Mouse (Mus musculus) gastrocnemius, adult 18-20 months (tissue): Measurements from ENCODE around the gene Vmn1r54. TPM values are rescaled to one million over a fixed set of nuclear protein-coding genes. Genes with fewer than 3 reads are reported as not detected.
"Not testable (repeated sequence)": the region's sequence is repeated elsewhere in the genome, so short reads cannot be mapped to it uniquely, and the experiment has no call there.

Source experiments
- DNase-seq: peaks from one replicate; pipeline ENCODE4 v3.0.0; 2021; ENCODE audit warnings: low spot score
- long read RNA-seq, 2 experiments: library from polyadenylated mRNA; stranded (forward); transcript quantifications; one replicate each; pipeline ENCODE4 v2.0.0; 2021
- total RNA-seq, 2 experiments: library from RNA; stranded (reverse); gene quantifications; 2 replicates each; pipeline ENCODE4 v1.2.3; 2021

Vmn1r54 gene
- total RNA-seq = not detected
- long read RNA-seq, experiment 1 = 0 reads
- long read RNA-seq, experiment 2 = 0 reads

DNA sequence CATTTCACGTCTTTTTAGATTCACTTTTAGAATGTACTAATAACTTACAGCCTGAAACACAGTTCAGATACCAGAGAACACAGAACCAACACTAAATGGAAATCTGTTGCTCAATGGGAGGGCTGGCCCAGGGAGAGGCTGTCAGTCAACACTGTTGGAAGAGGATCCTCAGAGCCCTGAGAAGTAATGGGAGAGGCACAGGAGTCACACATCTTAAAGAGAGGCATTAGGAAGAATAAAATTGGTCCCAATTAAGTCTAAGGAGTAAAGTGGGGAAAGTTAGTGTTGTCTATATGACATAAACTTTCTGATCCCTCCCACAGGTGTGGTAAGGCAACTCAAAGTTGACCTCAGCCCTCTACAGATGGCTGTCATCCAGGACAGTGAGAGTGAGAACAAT lies at the start of gene Vmn1r54:
TSS of gene Vmn1r54 (plus strand) at position 301 of the 400 bp plus-strand sequence.
- no peak for DNase-seq

DNA sequence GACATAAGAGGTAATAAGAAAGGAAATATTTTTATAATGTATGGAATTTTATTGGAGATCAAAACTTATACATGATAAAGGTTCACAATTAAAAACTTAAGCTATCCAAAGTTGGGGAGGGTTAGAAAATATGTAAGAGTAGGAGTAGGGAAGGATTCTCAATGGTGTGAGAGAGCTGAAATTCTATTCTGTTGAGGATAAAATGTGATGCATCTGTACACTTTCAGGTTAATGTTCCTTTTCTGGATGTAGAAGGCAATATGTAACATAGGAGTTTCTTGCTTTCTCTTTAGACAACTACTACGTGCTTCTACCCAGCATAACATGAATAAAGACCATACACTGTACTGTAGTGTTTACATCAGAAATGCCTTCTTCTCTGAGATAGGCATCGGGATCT lies 43.6 kb upstream of the Vmn1r54 start, which contains the start of gene V1ra8:
TSS of gene V1ra8 (plus strand) at position 301 of the 400 bp plus-strand sequence.
- not testable (repeated sequence) for DNase-seq

DNA sequence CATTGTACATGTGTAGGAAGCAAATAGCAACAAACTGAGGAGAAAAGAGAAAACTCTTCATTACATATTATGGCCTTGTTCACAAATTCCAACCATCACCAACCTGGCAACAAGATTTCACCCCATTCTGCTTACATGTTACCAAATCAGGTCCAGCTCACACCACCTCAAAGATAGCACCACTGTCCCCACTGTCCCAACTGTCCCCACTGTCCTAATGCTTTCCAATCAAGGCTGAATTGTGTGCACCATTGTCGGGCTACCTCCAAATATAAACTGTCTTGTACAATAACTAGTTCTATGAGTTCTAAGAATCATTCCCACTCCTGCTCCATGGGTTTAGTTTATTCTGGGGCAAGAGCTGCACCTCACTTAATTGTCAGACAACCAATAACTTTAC lies 21.8 kb upstream of the Vmn1r54 start, which contains the start of gene Vmn1r53:
TSS of gene Vmn1r53 (minus strand) at position 101 of the 400 bp plus-strand sequence.
- DNase-seq = no peak

DNA sequence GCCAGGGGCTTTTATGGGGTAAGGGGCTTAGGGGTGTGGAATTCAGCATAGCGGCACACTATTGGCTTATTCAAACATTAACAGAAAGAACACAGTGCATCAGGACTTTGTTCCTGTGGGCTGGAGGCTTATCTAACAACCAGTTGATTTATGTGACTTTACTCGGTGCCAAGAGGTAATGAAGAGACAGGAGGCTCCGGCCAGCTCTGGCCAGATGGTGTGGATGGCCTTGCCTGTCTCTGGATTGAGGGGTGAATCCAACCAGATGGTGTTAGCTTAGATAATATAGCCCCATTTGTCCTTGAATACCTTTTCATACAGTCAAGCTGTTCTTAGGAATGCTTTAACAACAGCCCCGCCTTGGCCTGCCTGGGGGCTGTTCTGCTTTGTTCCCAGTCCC lies 14.0 kb upstream of the Vmn1r54 start:
- not testable (repeated sequence) for DNase-seq

DNA sequence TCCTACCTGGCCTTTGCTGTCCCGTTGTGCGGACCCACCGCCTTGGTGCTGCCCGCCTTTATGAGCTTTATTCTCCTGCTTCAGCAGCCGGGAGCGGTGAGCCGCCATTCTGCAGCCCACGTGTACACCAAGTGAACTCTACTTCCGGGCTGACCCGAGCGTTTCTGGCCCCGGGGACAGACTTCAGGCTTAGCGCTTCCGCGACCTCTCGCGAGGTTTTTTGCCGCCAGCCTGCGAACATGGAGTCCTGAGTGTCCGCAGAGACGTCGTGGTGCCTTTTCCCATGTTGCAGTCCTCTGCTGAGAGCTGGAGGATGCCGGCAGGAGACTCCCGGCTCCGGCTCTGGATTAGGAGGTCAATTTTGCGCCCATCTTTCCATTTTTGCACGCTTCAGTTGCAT lies 13.4 kb upstream of the Vmn1r54 start:
- no peak for DNase-seq

DNA sequence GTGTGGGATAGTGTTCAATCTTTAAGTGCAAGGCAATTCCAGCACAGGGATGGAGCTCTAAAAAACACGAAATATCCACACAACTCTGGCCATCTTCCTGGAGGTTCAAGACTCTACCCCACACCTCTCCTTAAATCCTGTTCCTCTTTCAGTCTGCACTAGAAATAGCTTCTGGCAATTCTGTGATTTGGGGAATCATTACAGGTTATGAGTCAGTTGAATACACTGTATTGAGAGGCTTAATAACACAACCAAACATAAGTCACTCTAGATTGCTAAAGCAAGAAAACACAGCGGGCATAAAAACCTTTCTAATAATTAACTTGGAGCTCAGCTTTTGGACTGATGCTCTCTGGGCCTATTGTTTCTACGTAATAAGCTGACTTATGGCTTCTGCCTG lies 2.1 kb upstream of the Vmn1r54 start:
- DNase-seq = no peak

DNA sequence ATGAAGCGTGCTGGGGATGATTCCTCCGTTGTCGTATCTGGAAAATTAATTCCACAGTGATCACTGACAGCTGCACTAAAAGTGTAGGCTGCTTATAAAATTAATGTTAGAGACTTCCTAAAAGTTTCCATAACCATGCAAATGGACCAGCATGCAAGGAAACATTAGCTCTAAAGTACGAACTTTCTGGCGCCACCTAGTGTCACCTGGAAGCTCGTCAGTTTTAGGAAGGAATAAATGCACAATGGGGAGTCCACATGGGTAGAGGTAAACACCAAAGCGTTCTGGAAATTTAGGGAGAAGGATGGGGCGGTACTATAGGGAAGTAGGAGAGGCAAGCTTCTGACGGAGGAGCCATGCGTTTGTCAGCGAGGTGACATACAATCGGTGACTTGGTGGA lies 42.2 kb downstream of the Vmn1r54 start:
- no peak for DNase-seq

DNA sequence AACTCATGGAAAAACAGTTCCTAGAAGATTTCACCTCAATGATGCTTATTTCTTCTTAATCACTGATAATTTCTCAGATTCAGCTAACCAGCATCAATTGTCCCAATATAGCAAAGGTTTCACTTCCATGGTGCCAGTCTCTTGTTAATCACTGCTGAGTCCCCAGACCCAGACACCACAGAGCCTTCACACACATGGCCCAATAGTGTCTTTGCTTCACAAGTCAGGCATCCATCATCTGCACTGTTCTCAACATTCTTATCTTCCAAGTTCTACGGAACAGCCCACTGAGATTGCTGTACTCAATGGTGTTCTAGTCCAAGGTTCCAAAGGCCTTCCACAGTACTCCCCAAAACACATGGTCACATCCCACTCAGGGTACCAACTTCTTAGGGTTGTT lies 54.8 kb downstream of the Vmn1r54 start, which contains the start of gene BC048671:
TSS of gene BC048671 (plus strand) at position 301 of the 400 bp plus-strand sequence.
- DNase-seq = no peak

DNA sequence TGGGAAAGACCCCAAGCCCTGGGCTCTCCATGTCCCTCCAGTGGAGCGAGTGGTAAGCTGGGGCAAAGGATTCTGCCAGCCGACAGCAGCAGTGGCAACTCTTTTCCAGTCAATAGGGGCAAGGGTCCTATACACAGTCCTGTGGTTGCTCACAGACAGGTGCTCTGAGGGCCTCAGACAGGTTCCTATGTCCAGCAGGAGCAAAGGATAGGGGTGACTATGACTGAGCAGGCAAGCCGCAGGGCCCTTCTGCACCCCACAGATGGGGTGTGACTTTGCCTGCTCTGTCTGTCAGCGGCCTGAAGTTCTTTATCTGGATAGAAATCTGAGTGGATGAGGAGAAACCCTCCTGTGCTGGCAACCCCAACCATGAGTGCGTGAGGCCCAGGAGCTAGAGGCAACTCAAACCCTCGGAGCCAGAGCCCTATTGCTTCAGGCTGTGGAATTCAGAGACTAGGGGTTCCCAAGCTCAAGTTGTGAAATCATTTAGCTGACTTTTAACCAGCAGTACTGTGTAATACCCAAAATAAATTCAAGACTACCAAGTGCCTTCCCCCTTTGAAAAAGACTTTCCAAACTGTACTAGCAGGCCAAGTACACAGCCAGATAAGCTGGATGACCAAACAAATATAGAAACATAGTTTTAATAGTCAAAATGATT lies 60.3 kb downstream of the Vmn1r54 start:
- no peak for DNase-seq

DNA sequence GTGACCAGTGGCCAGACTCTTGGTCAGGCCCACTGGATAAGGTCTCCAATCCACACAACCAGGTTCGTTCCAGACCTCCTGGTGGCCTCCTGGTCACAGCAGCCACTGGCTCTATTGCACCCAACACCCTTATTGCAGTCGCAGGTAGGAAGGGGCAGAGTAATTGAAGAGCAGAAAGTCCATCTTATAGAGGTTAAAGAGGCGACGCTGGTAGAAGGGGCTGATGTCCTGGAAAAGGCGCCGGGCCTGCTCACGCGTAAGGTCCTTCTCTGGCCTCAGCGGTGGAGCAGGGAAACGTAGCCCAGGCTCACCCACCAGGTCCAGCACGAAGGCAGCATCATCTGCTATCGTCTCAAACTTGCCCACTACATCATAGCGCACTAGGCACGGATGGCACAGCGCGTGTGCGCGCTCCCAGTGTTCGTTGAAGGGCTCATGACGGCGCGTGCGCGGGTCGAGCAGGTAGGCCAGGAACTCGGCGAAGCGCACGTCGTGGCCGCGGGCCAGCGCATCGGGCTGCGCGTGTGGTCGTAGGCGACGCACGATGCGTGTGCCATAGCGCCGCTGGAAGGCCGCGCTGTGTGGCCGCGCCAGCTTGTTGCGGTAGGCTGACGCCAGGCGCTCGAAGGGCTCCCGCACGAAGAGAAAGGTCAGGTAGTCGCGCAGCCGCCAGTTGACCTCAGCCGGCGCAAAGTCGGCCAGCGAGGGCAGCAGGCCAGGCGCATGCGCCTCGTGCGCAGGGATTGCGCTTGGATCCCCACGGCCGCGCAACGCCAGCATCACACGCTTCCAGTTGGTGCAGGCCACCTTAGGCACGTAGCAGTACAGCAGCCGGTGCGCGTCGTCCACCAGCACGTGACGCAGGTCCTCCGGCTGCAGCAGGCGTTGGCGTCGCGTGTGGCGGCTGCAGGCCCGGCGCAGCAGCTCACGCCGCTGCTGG lies 63.0 kb downstream of the Vmn1r54 start:
- no peak for DNase-seq

DNA sequence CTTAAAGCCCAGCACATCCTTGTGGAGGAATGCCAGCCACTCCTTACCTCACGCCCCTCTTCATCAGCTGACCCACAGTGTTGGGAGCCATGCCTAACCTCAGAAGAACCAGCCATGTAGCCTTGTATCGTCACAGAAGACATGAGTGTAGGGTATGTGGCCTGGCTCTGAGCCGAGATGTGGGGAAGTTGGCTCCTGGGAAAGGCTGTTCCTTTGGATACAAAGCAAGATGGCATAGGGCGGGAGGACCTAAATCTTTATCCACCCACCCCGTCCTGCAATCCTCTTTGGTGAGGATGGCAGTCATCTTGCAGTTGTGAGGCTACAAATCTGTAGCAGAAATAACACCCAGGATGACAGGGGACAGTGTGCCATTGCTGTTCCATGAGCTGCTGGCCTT lies 69.9 kb downstream of the Vmn1r54 start:
- DNase-seq = no peak

DNA sequence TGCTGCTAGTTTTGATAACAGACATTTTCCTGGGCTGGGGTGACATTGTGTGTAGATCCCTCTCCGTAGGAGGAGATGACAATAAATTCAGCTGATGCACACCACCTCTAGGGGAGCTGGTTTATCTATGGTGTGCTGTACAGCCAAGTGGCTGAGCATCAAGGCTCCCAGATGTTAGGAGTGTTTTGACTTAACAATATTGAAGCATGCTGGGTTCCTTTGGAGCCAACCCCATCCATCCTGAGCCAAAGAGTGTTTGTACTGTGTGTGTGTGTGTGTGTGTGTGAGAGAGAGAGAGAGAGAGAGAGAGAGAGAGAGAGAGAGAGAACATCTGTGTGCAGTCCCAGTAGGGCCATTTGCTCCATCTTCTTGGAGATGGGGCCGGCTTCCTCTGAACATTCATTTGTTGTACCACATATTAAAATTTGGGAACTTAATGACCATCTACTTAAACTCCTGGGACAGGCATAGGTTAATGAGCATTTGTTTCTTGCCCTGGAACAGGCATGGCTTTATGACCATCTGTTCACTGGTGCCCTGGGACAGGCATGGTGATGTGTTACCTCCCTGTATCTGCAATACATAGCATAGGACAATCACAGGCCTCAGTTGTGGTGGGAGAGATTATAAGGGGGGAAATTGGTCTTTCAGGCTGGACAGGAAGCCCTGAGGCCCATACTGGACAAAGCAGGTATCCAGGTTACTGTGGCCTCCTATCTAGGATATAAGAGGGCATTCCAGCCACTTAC lies 71.6 kb downstream of the Vmn1r54 start:
- no peak for DNase-seq

DNA sequence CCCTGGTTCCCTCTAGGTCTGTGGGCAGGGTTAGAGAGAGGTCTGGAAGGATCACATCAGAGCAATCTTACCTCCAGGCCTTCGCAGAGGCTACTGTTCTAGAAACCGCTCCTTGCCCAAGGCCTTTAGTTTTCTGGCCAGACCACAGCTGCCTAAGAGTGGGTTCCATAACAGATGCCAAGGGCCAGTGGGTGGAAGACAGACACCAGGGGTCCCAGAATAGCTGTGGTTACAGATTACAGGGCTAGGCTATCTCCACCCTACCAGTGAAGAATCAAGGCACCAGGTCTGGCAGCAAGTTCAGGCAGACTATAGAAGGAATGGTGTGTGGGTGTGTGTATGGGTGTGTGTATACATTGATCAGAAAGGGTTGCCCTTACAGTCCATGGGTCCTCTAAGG lies 72.9 kb downstream of the Vmn1r54 start:
- no peak for DNase-seq

DNA sequence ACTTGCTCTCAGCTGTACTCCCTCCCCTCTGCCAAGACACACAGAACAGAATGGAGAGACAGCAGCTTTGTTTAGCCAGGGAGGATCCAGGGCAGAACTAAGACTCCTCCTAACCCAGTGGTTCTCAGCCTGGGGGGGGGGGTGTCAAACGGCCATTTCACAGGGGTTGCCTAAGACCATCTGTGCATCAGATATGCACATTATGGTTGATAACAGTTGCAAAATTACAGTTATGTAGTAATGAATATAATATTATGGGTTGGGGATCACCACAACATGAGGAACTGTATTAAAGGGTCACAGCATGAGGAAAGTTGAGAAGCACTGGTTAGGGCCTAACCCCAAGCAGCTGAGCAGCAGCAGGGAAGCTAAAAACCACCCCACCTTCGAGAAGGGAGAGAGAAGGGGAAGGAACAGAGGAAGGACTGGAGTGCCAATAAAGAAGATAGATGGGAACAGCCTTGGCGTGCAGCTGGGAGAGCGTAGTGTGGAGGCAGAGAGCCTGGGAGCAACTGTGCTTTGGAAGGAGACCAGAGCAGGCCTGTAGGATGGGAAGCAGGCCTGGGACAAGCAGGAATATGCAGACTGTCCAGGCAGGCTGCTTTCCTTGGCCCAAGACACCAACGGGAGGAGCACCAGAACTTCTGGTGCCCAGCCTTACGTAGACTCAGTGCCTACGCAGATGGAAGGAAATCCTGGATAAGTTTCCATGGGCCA lies 73.5 kb downstream of the Vmn1r54 start:
- DNase-seq = peak; percentile 28

DNA sequence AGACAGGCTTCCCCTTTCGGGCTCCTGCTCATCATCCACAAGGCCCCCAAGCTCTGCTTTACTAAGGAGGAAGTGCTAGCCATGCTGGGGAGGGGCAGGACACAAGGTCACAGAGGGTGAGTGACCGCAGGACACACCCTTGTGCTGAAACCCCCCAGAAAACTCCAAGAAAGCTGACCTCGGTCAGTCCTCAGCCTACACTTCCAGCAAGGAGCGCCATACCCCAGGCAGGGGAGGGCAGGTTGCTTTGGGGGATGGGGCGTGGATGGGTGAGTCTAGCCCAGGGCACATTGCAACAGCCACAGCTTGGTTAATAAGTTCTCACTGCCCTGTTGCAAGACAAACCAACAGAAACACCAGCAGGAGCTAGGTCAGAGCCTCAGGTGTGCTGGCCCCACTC lies 74.3 kb downstream of the Vmn1r54 start:
- DNase-seq = no peak

Other genes with a start within 250 kb of the Vmn1r54 start
- not detected for gene Vmn1r47, start 230.2 kb upstream of the Vmn1r54 start, total RNA-seq
- gene Vmn1r48, start 209.5 kb upstream of the Vmn1r54 start, total RNA-seq = not detected
- gene Vmn1r49, start 167.8 kb upstream of the Vmn1r54 start, total RNA-seq = not detected
- not detected for gene Vmn1r50, start 144.9 kb upstream of the Vmn1r54 start, total RNA-seq
- gene Vmn1r51, start 123.7 kb upstream of the Vmn1r54 start, total RNA-seq = not detected
- not detected for gene Vmn1r52, start 71.5 kb upstream of the Vmn1r54 start, total RNA-seq
- gene V1ra8, start 43.5 kb upstream of the Vmn1r54 start, total RNA-seq = not detected
- gene Vmn1r53, start 21.9 kb upstream of the Vmn1r54 start, total RNA-seq = not detected
- gene BC048671, start 54.9 kb downstream of the Vmn1r54 start, total RNA-seq = not detected
- not detected for gene Chst13, start 78.9 kb downstream of the Vmn1r54 start, total RNA-seq
- gene Uroc1, start 87.0 kb downstream of the Vmn1r54 start, total RNA-seq = under 1 TPM in 1 of 2 experiments, not detected in 1; 0.12 TPM
- gene Zxdc, start 123.2 kb downstream of the Vmn1r54 start, total RNA-seq = 10 to 100 TPM; 13.7 to 13.9 TPM
- gene Cfap100, start 182.5 kb downstream of the Vmn1r54 start, total RNA-seq = under 1 TPM in 1 of 2 experiments, not detected in 1; 0.12 TPM
- gene Klf15, start 216.3 kb downstream of the Vmn1r54 start, total RNA-seq = 10 to 100 TPM; 33.8 to 73.0 TPM
- gene Aldh1l1, start 240.1 kb downstream of the Vmn1r54 start, total RNA-seq = 1 to 10 TPM; 3.5 to 4.2 TPM